Mouse (Mus musculus): ENCODE results near the gene Cerk.

DNA sequence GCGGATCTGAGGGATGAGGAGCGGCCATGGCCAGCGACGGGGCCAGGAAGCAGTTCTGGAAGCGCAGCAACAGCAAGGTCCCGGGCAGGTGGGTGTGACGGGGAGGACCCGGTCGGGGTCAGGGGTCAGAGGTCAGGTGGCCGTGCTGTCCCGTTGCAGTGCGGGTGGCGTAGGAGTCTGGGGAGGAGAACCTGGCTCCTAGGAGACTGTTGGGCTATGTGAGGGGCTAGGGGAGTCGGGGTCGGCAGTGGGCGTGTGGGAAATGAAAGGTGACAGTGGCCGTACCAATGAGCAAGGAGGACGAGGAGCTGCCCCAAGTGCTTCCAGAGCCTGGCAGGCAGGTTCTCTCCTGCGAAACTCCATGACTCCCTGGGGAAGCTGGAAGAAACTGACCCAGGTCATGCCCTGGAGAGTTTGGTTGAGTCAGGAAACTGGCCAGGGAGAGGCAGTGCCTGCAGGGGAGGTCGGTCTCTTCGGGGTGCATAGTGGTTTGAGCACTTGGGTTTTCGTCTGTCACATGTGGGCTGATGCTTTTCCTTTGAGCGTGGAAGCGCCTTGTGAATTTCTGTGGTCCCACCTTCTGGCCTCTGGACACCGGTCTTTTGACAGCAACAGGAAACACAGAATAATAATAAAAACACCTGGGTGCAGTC is 28.7 kb upstream of the Cerk start:
- TF ChIP-seq GATA1 (IDR thresholded peaks at IDR 0.05; ENCODE audit: low read length) (no peak), TAL1 (IDR thresholded peaks at IDR 0.05; ENCODE audit: low read length) (no peak)

All from erythroblast, embryonic 14.5 days (primary cell).